Mouse (Mus musculus): ENCODE data around the gene Tmbim4. TPM values are rescaled to one million over a fixed set of nuclear protein-coding genes. Genes with fewer than 3 reads are reported as not detected.

The Tmbim4 gene
- polyA plus RNA-seq (2015; fragmentation: Nextera tagmentation; extraction: Ambion mirVana): 152 and 165 TPM in 2 replicates

GRCm38 (mm10) chr10:120201131-120201921 is at the start of gene Tmbim4:
Tmbim4 (plus strand) TSS chr10:120201590.
- 2% methylated on average over 65 of the region's 65 CpGs for WGBS
- DNase-seq (ENCODE audit: low spot score) (peak; percentile 80), ATAC-seq (peak; percentile 87)
- Histone ChIP-seq H3K4me2 (replicated peaks; ENCODE audit: low read depth, low read length) (peak within 1 kb of the TSS; percentile 87), H3K9me3 (ENCODE audit: low read length) (no peaks in the 10 kb centered on the region), H3K9ac (replicated peaks; ENCODE audit: low read depth) (peak within 1 kb of the TSS; percentile 44), H3K36me3 (ENCODE audit: insufficient read depth, low read length) (no peaks in the 10 kb centered on the region), H3K27me3 (replicated peaks; ENCODE audit: insufficient read depth, low read length) (no peaks in the 10 kb centered on the region), H3K27ac (ENCODE audit: low read length) (peak within 1 kb of the TSS; percentile 49), H3K4me3 (ENCODE audit: low read depth, low read length) (peak within 1 kb of the TSS; percentile 58), H3K4me1 (ENCODE audit: insufficient read depth, low read depth, low read length) (no peaks in the 10 kb centered on the region)
- TF ChIP-seq CTCF (IDR thresholded peaks at IDR 0.05) (peak; percentile 1; the same call in 1 of the 2 replicates), EP300 (IDR thresholded peaks at IDR 0.05) (no peak)

GRCm38 (mm10) chr10:120151672-120152071 is 49.7 kb upstream of the Tmbim4 start:
- no peak for DNase-seq (ENCODE audit: low spot score)
- Histone ChIP-seq H3K36me3 (ENCODE audit: insufficient read depth, low read length) (no peaks in the 10 kb centered on the region), H3K9ac (replicated peaks; ENCODE audit: low read depth) (no peak overlapping the region), H3K27me3 (replicated peaks; ENCODE audit: insufficient read depth, low read length) (no peaks in the 10 kb centered on the region), H3K4me2 (replicated peaks; ENCODE audit: low read depth, low read length) (no peak overlapping the region), H3K9me3 (ENCODE audit: low read length) (no peaks in the 10 kb centered on the region), H3K4me3 (ENCODE audit: low read depth, low read length) (no peak overlapping the region), H3K4me1 (ENCODE audit: insufficient read depth, low read depth, low read length) (no peaks in the 10 kb centered on the region), H3K27ac (ENCODE audit: low read length) (no peak overlapping the region)
- ATAC-seq: no peak
- 87% methylated on average over 7 of the region's 7 CpGs for WGBS
- no peak for TF ChIP-seq EP300 (IDR thresholded peaks at IDR 0.05)
- no peak for TF ChIP-seq CTCF (IDR thresholded peaks at IDR 0.05)

GRCm38 (mm10) chr10:120153911-120154310 is 47.5 kb upstream of the Tmbim4 start:
- WGBS: 92% methylated on average over 2 of the region's 2 CpGs
- no peak overlapping the region for H3K4me3 ChIP-seq (ENCODE audit: low read depth, low read length)
- TF ChIP-seq EP300 (IDR thresholded peaks at IDR 0.05): no peak
- TF ChIP-seq CTCF (IDR thresholded peaks at IDR 0.05): no peak
- H3K27ac ChIP-seq (ENCODE audit: low read length): no peak overlapping the region
- DNase-seq (ENCODE audit: low spot score) (no peak), ATAC-seq (no peak)
- no peak overlapping the region for H3K9ac ChIP-seq (replicated peaks; ENCODE audit: low read depth)
- no peaks in the 10 kb centered on the region for H3K36me3 ChIP-seq (ENCODE audit: insufficient read depth, low read length)
- no peaks in the 10 kb centered on the region for H3K27me3 ChIP-seq (replicated peaks; ENCODE audit: insufficient read depth, low read length)
- no peaks in the 10 kb centered on the region for H3K4me1 ChIP-seq (ENCODE audit: insufficient read depth, low read depth, low read length)
- H3K4me2 ChIP-seq (replicated peaks; ENCODE audit: low read depth, low read length): no peak overlapping the region
- no peaks in the 10 kb centered on the region for H3K9me3 ChIP-seq (ENCODE audit: low read length)

- H3K9me3 ChIP-seq (ENCODE audit: low read length): no peaks in the 10 kb centered on the region
- H3K9ac ChIP-seq (replicated peaks; ENCODE audit: low read depth): no peak overlapping the region
- ATAC-seq: no peak
- no peaks in the 10 kb centered on the region for H3K4me1 ChIP-seq (ENCODE audit: insufficient read depth, low read depth, low read length)
- H3K27ac ChIP-seq (ENCODE audit: low read length): no peak overlapping the region
- DNase-seq (ENCODE audit: low spot score): no peak
- H3K4me3 ChIP-seq (ENCODE audit: low read depth, low read length): no peak overlapping the region
- TF ChIP-seq EP300 (IDR thresholded peaks at IDR 0.05): no peak
- TF ChIP-seq CTCF (IDR thresholded peaks at IDR 0.05): no peak
- no peak overlapping the region for H3K4me2 ChIP-seq (replicated peaks; ENCODE audit: low read depth, low read length)
- 76% methylated on average over 9 of the region's 9 CpGs for WGBS
- no peaks in the 10 kb centered on the region for H3K36me3 ChIP-seq (ENCODE audit: insufficient read depth, low read length)
- H3K27me3 ChIP-seq (replicated peaks; ENCODE audit: insufficient read depth, low read length): no peaks in the 10 kb centered on the region
These were observed 40.9 kb upstream of the Tmbim4 start for GRCm38 (mm10) chr10:120160533-120160932.

GRCm38 (mm10) chr10:120162840-120163239 is 38.5 kb upstream of the Tmbim4 start:
- H3K36me3 ChIP-seq (ENCODE audit: insufficient read depth, low read length): no peaks in the 10 kb centered on the region
- H3K4me3 ChIP-seq (ENCODE audit: low read depth, low read length): no peak overlapping the region
- no peak overlapping the region for H3K27ac ChIP-seq (ENCODE audit: low read length)
- 84% methylated on average over 10 of the region's 10 CpGs for WGBS
- H3K4me2 ChIP-seq (replicated peaks; ENCODE audit: low read depth, low read length): no peak overlapping the region
- ATAC-seq (no peak), DNase-seq (ENCODE audit: low spot score) (no peak)
- no peaks in the 10 kb centered on the region for H3K9me3 ChIP-seq (ENCODE audit: low read length)
- H3K9ac ChIP-seq (replicated peaks; ENCODE audit: low read depth): no peak overlapping the region
- no peaks in the 10 kb centered on the region for H3K27me3 ChIP-seq (replicated peaks; ENCODE audit: insufficient read depth, low read length)
- H3K4me1 ChIP-seq (ENCODE audit: insufficient read depth, low read depth, low read length): no peaks in the 10 kb centered on the region
- TF ChIP-seq CTCF (IDR thresholded peaks at IDR 0.05) (no peak), EP300 (IDR thresholded peaks at IDR 0.05) (no peak)

- no peaks in the 10 kb centered on the region for H3K4me1 ChIP-seq (ENCODE audit: insufficient read depth, low read depth, low read length)
- WGBS: 82% methylated on average over 7 of the region's 7 CpGs
- H3K36me3 ChIP-seq (ENCODE audit: insufficient read depth, low read length): no peaks in the 10 kb centered on the region
- no peaks in the 10 kb centered on the region for H3K27me3 ChIP-seq (replicated peaks; ENCODE audit: insufficient read depth, low read length)
- ATAC-seq (no peak), DNase-seq (ENCODE audit: low spot score) (peak; percentile 6)
- no peak overlapping the region for H3K27ac ChIP-seq (ENCODE audit: low read length)
- TF ChIP-seq EP300 (IDR thresholded peaks at IDR 0.05) (no peak), CTCF (IDR thresholded peaks at IDR 0.05) (no peak)
- H3K9ac ChIP-seq (replicated peaks; ENCODE audit: low read depth): no peak overlapping the region
- no peaks in the 10 kb centered on the region for H3K9me3 ChIP-seq (ENCODE audit: low read length)
- no peak overlapping the region for H3K4me3 ChIP-seq (ENCODE audit: low read depth, low read length)
- no peak overlapping the region for H3K4me2 ChIP-seq (replicated peaks; ENCODE audit: low read depth, low read length)
These were observed 37.9 kb upstream of the Tmbim4 start for GRCm38 (mm10) chr10:120163490-120163889.
